Mouse (Mus musculus): Measurements from ENCODE around the gene Elavl3. TPM values are rescaled to one million over a fixed set of nuclear protein-coding genes. Genes with fewer than 3 reads are reported as not detected.
A peak's percentile ranks its signal among the peaks of the same experiment; 100 is the strongest.

Elavl3 gene
- polyA plus RNA-seq, 1 experiment from 2014 or later = 0.12 TPM

DNA sequence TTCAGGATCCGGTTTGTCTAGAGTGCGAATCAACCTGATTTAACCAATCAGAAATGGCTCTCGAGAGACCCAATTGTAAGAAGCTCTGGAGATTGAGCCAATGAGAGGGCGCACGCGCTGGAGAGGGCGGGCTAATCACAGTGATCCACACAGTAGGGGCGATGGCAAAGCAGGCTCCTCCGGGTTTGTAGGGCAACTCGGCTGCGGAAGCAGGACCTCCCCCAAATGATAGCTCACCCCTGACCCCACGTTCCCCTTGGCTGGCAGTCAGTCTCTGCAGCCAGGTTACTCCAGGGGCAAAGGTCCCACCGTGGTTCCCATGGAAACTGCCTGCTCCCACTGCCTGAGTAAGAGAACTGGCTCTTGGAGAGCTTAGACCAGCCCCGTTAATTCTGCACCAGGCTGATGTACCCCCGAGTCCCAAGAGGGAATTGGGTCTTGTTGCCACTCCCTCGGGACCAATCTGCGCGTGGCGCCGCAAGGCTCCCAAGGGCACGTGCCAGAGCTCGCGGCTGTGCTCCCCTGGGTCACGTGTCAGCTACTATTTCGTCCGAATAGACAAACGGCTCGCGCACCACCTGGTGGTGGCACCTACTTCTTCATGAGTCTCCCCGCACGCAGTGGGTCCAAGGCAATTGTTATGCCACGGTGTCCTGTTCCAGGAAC, 2.7 kb upstream of the Elavl3 start:
- ATAC-seq (replicated peaks; ENCODE audit: low FRiP score, low read depth) (peak; percentile 44), DNase-seq (ENCODE audit: low spot score) (peak; percentile 82)
- Histone ChIP-seq H3K4me3 (replicated peaks; ENCODE audit: low read depth, low read length) (no peak overlapping the region), H3K36me3 (ENCODE audit: insufficient read depth, low read length) (peaks cover 16% of the 10 kb centered on the region; the same call in 1 of the 2 replicates), H3K4me1 (replicated peaks; ENCODE audit: insufficient read depth, low read length) (peaks cover 16% of the 10 kb centered on the region), H3K9me3 (replicated peaks; ENCODE audit: low read length) (no peaks in the 10 kb centered on the region), H3K9ac (ENCODE audit: low read depth, low read length) (no peak overlapping the region), H3K27me3 (ENCODE audit: insufficient read depth, low read length) (peaks cover 38% of the 10 kb centered on the region), H3K4me2 (ENCODE audit: low read length) (peak overlapping the region; percentile 23), H3K27ac (no peak overlapping the region)
- peak; percentile 71 for TF ChIP-seq CTCF (IDR thresholded peaks at IDR 0.05; ENCODE audit: low read depth)
- WGBS = 2% methylated on average over 32 of the region's 32 CpGs

DNA sequence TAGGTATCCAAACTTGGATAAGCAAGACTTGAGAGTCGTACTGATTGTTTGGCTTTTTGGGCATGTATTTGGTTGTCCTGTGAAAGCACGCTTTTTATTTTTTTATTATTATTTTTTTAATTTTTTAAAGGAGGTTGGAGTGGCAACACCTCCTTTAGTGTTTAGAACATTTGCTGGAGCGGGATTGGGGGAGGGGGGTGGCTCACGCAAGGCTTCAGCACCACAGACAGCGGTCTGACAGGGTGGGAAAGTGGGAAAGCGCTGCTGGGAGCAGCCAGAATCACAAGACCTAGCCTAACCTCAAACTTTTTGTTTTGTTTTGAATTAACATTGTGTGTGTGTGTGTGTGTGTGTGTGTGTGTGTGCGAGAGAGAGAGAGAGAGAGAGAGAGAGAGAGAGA, 1.8 kb upstream of the Elavl3 start:
- Histone ChIP-seq H3K9ac (ENCODE audit: low read depth, low read length) (no peak overlapping the region), H3K27me3 (ENCODE audit: insufficient read depth, low read length) (peaks cover 38% of the 10 kb centered on the region), H3K4me2 (ENCODE audit: low read length) (no peak overlapping the region), H3K36me3 (ENCODE audit: insufficient read depth, low read length) (peaks cover 12% of the 10 kb centered on the region; the same call in 1 of the 2 replicates), H3K4me3 (replicated peaks; ENCODE audit: low read depth, low read length) (no peak overlapping the region), H3K27ac (no peak overlapping the region), H3K9me3 (replicated peaks; ENCODE audit: low read length) (no peaks in the 10 kb centered on the region), H3K4me1 (replicated peaks; ENCODE audit: insufficient read depth, low read length) (peaks cover 16% of the 10 kb centered on the region)
- WGBS = 27% methylated on average over 6 of the region's 7 CpGs
- TF ChIP-seq CTCF (IDR thresholded peaks at IDR 0.05; ENCODE audit: low read depth) = no peak
- peak; percentile 45 for DNase-seq (ENCODE audit: low spot score)
- no peak for ATAC-seq (replicated peaks; ENCODE audit: low FRiP score, low read depth)

- 1% methylated on average over 64 of the region's 67 CpGs for WGBS
- peaks cover 16% of the 10 kb centered on the region for H3K4me1 ChIP-seq (replicated peaks; ENCODE audit: insufficient read depth, low read length)
- no peak overlapping the region for H3K27ac ChIP-seq
- ATAC-seq (replicated peaks; ENCODE audit: low FRiP score, low read depth) (no peak), DNase-seq (ENCODE audit: low spot score) (no peak)
- TF ChIP-seq CTCF (IDR thresholded peaks at IDR 0.05; ENCODE audit: low read depth) = no peak
- H3K9me3 ChIP-seq (replicated peaks; ENCODE audit: low read length) = no peaks in the 10 kb centered on the region
- peak overlapping the region; percentile 62 for H3K4me2 ChIP-seq (ENCODE audit: low read length)
- no peaks in the 10 kb centered on the region for H3K36me3 ChIP-seq (ENCODE audit: insufficient read depth, low read length)
- H3K4me3 ChIP-seq (replicated peaks; ENCODE audit: low read depth, low read length) = peak overlapping the region; percentile 21
- H3K9ac ChIP-seq (ENCODE audit: low read depth, low read length) = no peak overlapping the region
- peaks cover 38% of the 10 kb centered on the region for H3K27me3 ChIP-seq (ENCODE audit: insufficient read depth, low read length)
Measured at GRCm38 (mm10) chr9:22051161-22051957, 464 bp downstream of the Elavl3 start.

DNA sequence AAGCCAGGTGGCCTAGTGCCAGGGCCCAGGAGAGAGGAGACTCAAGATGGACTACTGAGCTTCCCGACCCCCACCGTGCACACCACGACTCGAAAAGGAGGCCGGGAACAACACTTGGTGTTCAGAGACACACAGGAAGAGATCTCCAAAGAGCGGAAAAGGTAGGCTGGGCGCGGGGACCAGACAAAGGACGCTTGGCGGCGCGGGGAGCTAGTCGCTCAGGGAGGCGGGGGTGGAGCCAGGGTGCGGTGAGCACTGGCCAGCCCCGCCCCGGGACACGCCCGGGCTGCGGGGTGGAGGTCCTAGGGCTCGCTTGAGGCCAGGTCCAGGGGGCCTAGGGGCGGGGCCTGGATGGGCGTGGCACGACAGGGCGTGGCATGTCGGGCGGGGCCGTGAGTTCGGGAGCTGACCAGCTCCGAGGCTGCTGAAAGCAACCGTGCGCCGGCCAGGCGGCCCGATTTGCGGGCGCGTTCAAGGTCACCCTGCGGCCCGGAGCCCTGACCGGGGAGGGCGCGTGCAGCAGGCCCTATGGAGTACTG, 1.4 kb downstream of the Elavl3 start:
- Histone ChIP-seq H3K9me3 (replicated peaks; ENCODE audit: low read length) (no peaks in the 10 kb centered on the region), H3K4me2 (ENCODE audit: low read length) (peak overlapping the region; percentile 62), H3K4me1 (replicated peaks; ENCODE audit: insufficient read depth, low read length) (peaks cover 16% of the 10 kb centered on the region), H3K4me3 (replicated peaks; ENCODE audit: low read depth, low read length) (peak overlapping the region; percentile 21), H3K27me3 (ENCODE audit: insufficient read depth, low read length) (peaks cover 38% of the 10 kb centered on the region), H3K36me3 (ENCODE audit: insufficient read depth, low read length) (no peaks in the 10 kb centered on the region), H3K9ac (ENCODE audit: low read depth, low read length) (no peak overlapping the region), H3K27ac (no peak overlapping the region)
- WGBS = 2% methylated on average over 42 of the region's 43 CpGs
- DNase-seq (ENCODE audit: low spot score) (peak; percentile 28), ATAC-seq (replicated peaks; ENCODE audit: low FRiP score, low read depth) (no peak; the same call in 1 of the 2 replicates)
- no peak for TF ChIP-seq CTCF (IDR thresholded peaks at IDR 0.05; ENCODE audit: low read depth)

DNA sequence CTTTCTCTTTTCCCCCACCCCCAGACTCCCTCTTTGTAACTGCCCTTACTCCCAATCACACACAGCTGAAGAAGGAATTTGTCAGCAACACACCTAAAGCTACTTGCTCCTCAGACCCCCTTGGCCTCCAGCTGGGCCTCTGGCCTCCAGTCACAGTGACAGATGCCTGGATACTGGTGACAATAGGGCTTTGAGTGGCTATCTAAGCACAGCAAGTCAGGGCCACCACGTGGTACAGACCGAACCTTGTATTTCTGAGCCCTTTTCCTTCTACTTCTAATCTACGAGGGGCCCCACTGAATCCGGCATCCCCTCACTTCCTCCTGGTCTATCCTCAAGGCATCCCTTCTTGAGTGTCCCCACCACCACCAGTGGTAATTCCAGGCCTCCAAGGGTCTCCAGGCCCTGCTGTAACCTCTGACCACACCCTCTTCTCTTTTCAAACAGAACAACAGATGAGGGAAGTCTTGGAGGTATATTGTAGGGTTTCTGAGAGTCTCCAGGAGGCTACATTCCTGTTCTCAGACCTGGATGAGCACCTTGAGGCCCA, 2.0 kb downstream of the Elavl3 start:
- H3K9ac ChIP-seq (ENCODE audit: low read depth, low read length) = no peak overlapping the region
- peaks cover 16% of the 10 kb centered on the region for H3K4me1 ChIP-seq (replicated peaks; ENCODE audit: insufficient read depth, low read length)
- 57% methylated on average over 4 of the region's 4 CpGs for WGBS
- TF ChIP-seq CTCF (IDR thresholded peaks at IDR 0.05; ENCODE audit: low read depth) = no peak
- no peak for ATAC-seq (replicated peaks; ENCODE audit: low FRiP score, low read depth)
- 0 out of 2 replicates have a peak overlapping the region, but pooled peaks have one; percentile 21 for H3K4me3 ChIP-seq (replicated peaks; ENCODE audit: low read depth, low read length)
- no peak overlapping the region for H3K27ac ChIP-seq
- peaks cover 38% of the 10 kb centered on the region for H3K27me3 ChIP-seq (ENCODE audit: insufficient read depth, low read length)
- DNase-seq (ENCODE audit: low spot score) = no peak
- no peak overlapping the region for H3K4me2 ChIP-seq (ENCODE audit: low read length)
- H3K9me3 ChIP-seq (replicated peaks; ENCODE audit: low read length) = no peaks in the 10 kb centered on the region
- no peaks in the 10 kb centered on the region for H3K36me3 ChIP-seq (ENCODE audit: insufficient read depth, low read length)

- Histone ChIP-seq H3K9me3 (replicated peaks; ENCODE audit: low read length) (no peaks in the 10 kb centered on the region), H3K4me2 (ENCODE audit: low read length) (no peak overlapping the region), H3K27ac (no peak overlapping the region), H3K4me1 (replicated peaks; ENCODE audit: insufficient read depth, low read length) (peaks cover 11% of the 10 kb centered on the region), H3K4me3 (replicated peaks; ENCODE audit: low read depth, low read length) (no peak overlapping the region), H3K9ac (ENCODE audit: low read depth, low read length) (no peak overlapping the region), H3K27me3 (ENCODE audit: insufficient read depth, low read length) (peaks cover 35% of the 10 kb centered on the region), H3K36me3 (ENCODE audit: insufficient read depth, low read length) (no peaks in the 10 kb centered on the region)
- DNase-seq (ENCODE audit: low spot score) = no peak
- no peak for TF ChIP-seq CTCF (IDR thresholded peaks at IDR 0.05; ENCODE audit: low read depth)
- no peak for ATAC-seq (replicated peaks; ENCODE audit: low FRiP score, low read depth)
- WGBS = 82% methylated on average over 11 of the region's 11 CpGs
Measured at GRCm38 (mm10) chr9:22049315-22049714, 2.5 kb downstream of the Elavl3 start.
